Mouse (Mus musculus) heart, embryonic 13.5 days (tissue): ENCODE data around the gene Hist2h3c1. TPM values are rescaled to one million over a fixed set of nuclear protein-coding genes. Genes with fewer than 3 reads are reported as not detected.
A peak's percentile ranks its signal among the peaks of the same experiment; 100 is the strongest.

Experiments used
- ATAC-seq: fragments of 200-750 bp; cut with Nextera tagmentation; 2 replicates; pipeline ENCODE4 v1.8.0; 2017; ENCODE audit warnings: moderate TSS enrichment; ENCODE audit not compliant: insufficient number of reproducible peaks, low FRiP score, low TSS enrichment; ENCODE audit errors: extremely low read depth
- H3K27ac ChIP-seq: fragments of 300-500 bp; sonication (generic); replicated peaks from 2 replicates; pipeline ENCODE4 v1.5.1; 2015; ENCODE audit warnings: moderate library complexity, mild to moderate bottlenecking, inconsistent platforms
- H3K27me3 ChIP-seq: fragments of 300-500 bp; sonication (generic); replicated peaks from 2 replicates; pipeline ENCODE4 v1.6.1; 2015; ENCODE audit warnings: mild to moderate bottlenecking, inconsistent platforms
- H3K36me3 ChIP-seq: fragments of 300-500 bp; sonication (generic); 2 replicates; pipeline ENCODE4 v1.6.1; 2015; ENCODE audit warnings: mild to moderate bottlenecking, inconsistent platforms
- H3K4me1 ChIP-seq: fragments of 300-500 bp; sonication (generic); 2 replicates; pipeline ENCODE4 v1.6.1; 2015; ENCODE audit warnings: inconsistent platforms
- H3K4me2 ChIP-seq: fragments of 300-500 bp; sonication (generic); 2 replicates; pipeline ENCODE4 v1.6.1; 2015; ENCODE audit warnings: inconsistent platforms, mild to moderate bottlenecking, moderate library complexity
- H3K4me3 ChIP-seq: fragments of 300-500 bp; sonication (generic); 2 replicates; pipeline ENCODE4 v1.5.1; 2015; ENCODE audit warnings: moderate library complexity, mild to moderate bottlenecking, inconsistent platforms
- H3K9ac ChIP-seq: fragments of 300-500 bp; sonication (generic); 2 replicates; pipeline ENCODE4 v1.6.1; 2015; ENCODE audit warnings: inconsistent platforms, mild to moderate bottlenecking, moderate library complexity
- H3K9me3 ChIP-seq: fragments of 300-500 bp; sonication (generic); 2 replicates; pipeline ENCODE4 v1.6.1; 2016; ENCODE audit warnings: inconsistent platforms
- WGBS: fragments of 180-500 bp; shearing (Covaris S2); methylation state at CpG from one replicate; pipeline ENCODE4 v1.1.7; 2015; ENCODE audit warnings: mixed read lengths; 5-methylcytosine and 5-hydroxymethylcytosine counted together
- polyA plus RNA-seq: library from polyadenylated mRNA; unstranded; fragments of >200 nt; fragmentation: Nextera tagmentation; extraction: Ambion mirVana; gene quantifications from 2 replicates; pipeline ENCODE4 v1.2.1, GENCODE M21; 2015

Hist2h3c1 gene
- polyA plus RNA-seq, 1 experiment from 2014 or later, result 0.24 TPM

- Histone ChIP-seq H3K27me3 (no peaks in the 10 kb centered on the region), H3K4me2 (peak within 1 kb of the TSS; percentile 82), H3K36me3 (no peaks in the 10 kb centered on the region), H3K27ac (peak within 1 kb of the TSS; percentile 98), H3K4me3 (peak within 1 kb of the TSS; percentile 74), H3K9me3 (no peaks in the 10 kb centered on the region), H3K4me1 (peaks cover 49% of the 10 kb centered on the region), H3K9ac (peak within 1 kb of the TSS; percentile 89)
- under 1% methylated on average over 43 of the region's 43 CpGs for WGBS
- peak; percentile 78 for ATAC-seq
These were observed 25.5 kb upstream of the Hist2h3c1 start, which contains the start of the genes Hist2h2ac and Hist2h2be for GRCm38 (mm10) chr3:96220765-96221639. TSS of gene Hist2h2ac (minus strand) at chr3:96220880. TSS of gene Hist2h2be (plus strand) at chr3:96221119.

- 30% methylated on average over 9 of the region's 9 CpGs for WGBS
- Histone ChIP-seq H3K9ac (peak overlapping the region; percentile 89), H3K27me3 (no peaks in the 10 kb centered on the region), H3K9me3 (no peaks in the 10 kb centered on the region), H3K27ac (peak overlapping the region; percentile 98), H3K4me1 (peaks cover 56% of the 10 kb centered on the region), H3K36me3 (no peaks in the 10 kb centered on the region), H3K4me2 (peak overlapping the region; percentile 82), H3K4me3 (peak overlapping the region; percentile 74)
- no peak for ATAC-seq
These were observed 24.8 kb upstream of the Hist2h3c1 start for GRCm38 (mm10) chr3:96221640-96222038.

GRCm38 (mm10) chr3:96222774-96223173 lies 23.7 kb upstream of the Hist2h3c1 start:
- peaks cover 64% of the 10 kb centered on the region for H3K4me1 ChIP-seq
- H3K27ac ChIP-seq, result no peak overlapping the region
- no peaks in the 10 kb centered on the region for H3K27me3 ChIP-seq
- peak overlapping the region; percentile 82 for H3K4me2 ChIP-seq
- WGBS, result 86% methylated on average over 4 of the region's 4 CpGs
- H3K9me3 ChIP-seq, result no peaks in the 10 kb centered on the region
- no peak for ATAC-seq
- no peak overlapping the region for H3K4me3 ChIP-seq
- H3K9ac ChIP-seq, result peak overlapping the region; percentile 89; the same call in 1 of the 2 replicates
- H3K36me3 ChIP-seq, result no peaks in the 10 kb centered on the region

GRCm38 (mm10) chr3:96225421-96225820 lies 21.1 kb upstream of the Hist2h3c1 start:
- H3K36me3 ChIP-seq, result no peaks in the 10 kb centered on the region
- H3K4me1 ChIP-seq, result peaks cover 57% of the 10 kb centered on the region
- H3K4me3 ChIP-seq, result no peak overlapping the region
- peak overlapping the region; percentile 56; the same call in 1 of the 2 replicates for H3K9ac ChIP-seq
- no peaks in the 10 kb centered on the region for H3K27me3 ChIP-seq
- no peak overlapping the region for H3K27ac ChIP-seq
- H3K9me3 ChIP-seq, result no peaks in the 10 kb centered on the region
- no peak for ATAC-seq
- H3K4me2 ChIP-seq, result peak overlapping the region; percentile 18; the same call in 1 of the 2 replicates
- WGBS, result 36% methylated on average over 2 of the region's 2 CpGs

GRCm38 (mm10) chr3:96226695-96227648 lies 19.5 kb upstream of the Hist2h3c1 start:
- Histone ChIP-seq H3K4me2 (no peak overlapping the region), H3K4me1 (peaks cover 50% of the 10 kb centered on the region), H3K4me3 (no peak overlapping the region), H3K9ac (no peak overlapping the region), H3K27ac (no peak overlapping the region), H3K36me3 (no peaks in the 10 kb centered on the region), H3K27me3 (no peaks in the 10 kb centered on the region), H3K9me3 (no peaks in the 10 kb centered on the region)
- no peak for ATAC-seq
- WGBS, result 65% methylated on average over 8 of the region's 8 CpGs

GRCm38 (mm10) chr3:96228828-96229227 lies 17.7 kb upstream of the Hist2h3c1 start:
- Histone ChIP-seq H3K27me3 (no peaks in the 10 kb centered on the region), H3K27ac (no peak overlapping the region), H3K4me2 (no peak overlapping the region), H3K36me3 (no peaks in the 10 kb centered on the region), H3K4me3 (no peak overlapping the region), H3K4me1 (peaks cover 34% of the 10 kb centered on the region), H3K9ac (no peak overlapping the region), H3K9me3 (no peaks in the 10 kb centered on the region)
- WGBS, result 75% methylated on average over 2 of the region's 2 CpGs
- ATAC-seq, result no peak

GRCm38 (mm10) chr3:96230404-96230803 lies 16.1 kb upstream of the Hist2h3c1 start:
- H3K4me2 ChIP-seq, result no peak overlapping the region
- no peak for ATAC-seq
- 65% methylated on average over 2 of the region's 2 CpGs for WGBS
- H3K4me1 ChIP-seq, result peaks cover 21% of the 10 kb centered on the region
- H3K9ac ChIP-seq, result no peak overlapping the region
- H3K9me3 ChIP-seq, result no peaks in the 10 kb centered on the region
- no peaks in the 10 kb centered on the region for H3K27me3 ChIP-seq
- no peak overlapping the region for H3K27ac ChIP-seq
- H3K4me3 ChIP-seq, result no peak overlapping the region
- no peaks in the 10 kb centered on the region for H3K36me3 ChIP-seq

GRCm38 (mm10) chr3:96230910-96231757 lies 15.4 kb upstream of the Hist2h3c1 start:
- H3K4me3 ChIP-seq, result no peak overlapping the region
- H3K36me3 ChIP-seq, result no peaks in the 10 kb centered on the region
- peaks cover 14% of the 10 kb centered on the region for H3K4me1 ChIP-seq
- ATAC-seq, result no peak
- H3K27ac ChIP-seq, result no peak overlapping the region
- no peak overlapping the region for H3K9ac ChIP-seq
- no peak overlapping the region for H3K4me2 ChIP-seq
- H3K9me3 ChIP-seq, result no peaks in the 10 kb centered on the region
- 58% methylated on average over 4 of the region's 4 CpGs for WGBS
- H3K27me3 ChIP-seq, result no peaks in the 10 kb centered on the region

GRCm38 (mm10) chr3:96231758-96232120 lies 14.7 kb upstream of the Hist2h3c1 start:
- Histone ChIP-seq H3K36me3 (no peaks in the 10 kb centered on the region), H3K4me1 (peaks cover 12% of the 10 kb centered on the region), H3K9ac (no peak overlapping the region), H3K27me3 (no peaks in the 10 kb centered on the region), H3K4me2 (no peak overlapping the region), H3K9me3 (no peaks in the 10 kb centered on the region), H3K4me3 (no peak overlapping the region), H3K27ac (no peak overlapping the region)
- WGBS, result 37% methylated on average over 2 of the region's 2 CpGs
- no peak for ATAC-seq

GRCm38 (mm10) chr3:96234914-96235313 lies 11.6 kb upstream of the Hist2h3c1 start:
- Histone ChIP-seq H3K36me3 (no peaks in the 10 kb centered on the region), H3K27me3 (no peaks in the 10 kb centered on the region), H3K9me3 (no peaks in the 10 kb centered on the region), H3K4me2 (no peak overlapping the region), H3K27ac (no peak overlapping the region), H3K4me3 (no peak overlapping the region), H3K4me1 (peaks cover 19% of the 10 kb centered on the region), H3K9ac (no peak overlapping the region)
- 92% methylated on average over 2 of the region's 2 CpGs for whole genome bisulfite sequencing
- no peak for ATAC-seq
